Mouse (Mus musculus) C2C12 (cell line): ENCODE data around the gene Mon1a. TPM values are rescaled to one million over a fixed set of nuclear protein-coding genes. Genes with fewer than 3 reads are reported as not detected.

Source experiments
- H3K27me3 ChIP-seq: one replicate; pipeline ENCODE4 v1.6.1; 2011; ENCODE audit not compliant: control insufficient read depth, insufficient read depth, insufficient read length
- H3K36me3 ChIP-seq: one replicate; pipeline ENCODE4 v1.6.1; 2011; ENCODE audit not compliant: control insufficient read depth, insufficient read depth
- H3K4me3 ChIP-seq: one replicate; pipeline ENCODE4 v1.5.1; 2011; ENCODE audit warnings: mild to moderate bottlenecking, control low read depth; ENCODE audit not compliant: poor library complexity, insufficient read depth, severe bottlenecking
- H3K79me2 ChIP-seq: one replicate; pipeline ENCODE4 v1.6.1; 2011; ENCODE audit not compliant: control insufficient read depth, insufficient read depth
- H3K79me3 ChIP-seq: one replicate; pipeline ENCODE4 v1.6.1; 2011; ENCODE audit warnings: low read depth, control low read depth
- H3ac ChIP-seq: one replicate; pipeline ENCODE3; 2011; ENCODE audit warnings: low read depth; ENCODE audit not compliant: control insufficient read depth, insufficient read length
- CEBPB ChIP-seq: IDR thresholded peaks from one replicate; pipeline ENCODE4 v1.6.1; 2011; ENCODE audit warnings: low read depth, mild to moderate bottlenecking, control low read depth, moderate library complexity
- CTCF ChIP-seq: IDR thresholded peaks from one replicate; pipeline ENCODE4 v1.5.1; 2011; ENCODE audit not compliant: control insufficient read depth, insufficient read depth, insufficient read length
- FOSL1 ChIP-seq: IDR thresholded peaks from one replicate; pipeline ENCODE4 v1.8.0; 2011; ENCODE audit warnings: mild to moderate bottlenecking, low read length; ENCODE audit not compliant: poor library complexity, insufficient read depth, severe bottlenecking
- MAX ChIP-seq: IDR thresholded peaks from one replicate; pipeline ENCODE4 v1.6.1; 2011; ENCODE audit warnings: mild to moderate bottlenecking, control low read depth
- MYOD1 ChIP-seq: IDR thresholded peaks from one replicate; pipeline ENCODE4 v1.6.1; 2011; ENCODE audit warnings: low read depth; ENCODE audit not compliant: control insufficient read depth, insufficient read length
- MYOG ChIP-seq: IDR thresholded peaks from one replicate; pipeline ENCODE4 v1.6.1; 2011; ENCODE audit not compliant: control insufficient read depth, insufficient read length; ENCODE audit errors: extremely low read depth
- USF1 ChIP-seq: IDR thresholded peaks from one replicate; pipeline ENCODE4 v1.6.1; 2011; ENCODE audit warnings: low read depth, mild to moderate bottlenecking, control low read depth, moderate library complexity
- polyA plus RNA-seq: library from polyadenylated mRNA; unstranded; fragments of >200 nt; fragmentation: generic; extraction: Trizol; gene quantifications from one replicate; pipeline ENCODE4 v1.2.1, GENCODE M21; 2012; ENCODE audit warnings: missing spikeins

Mon1a gene
- polyA plus RNA-seq, 1 experiment: 7.7 TPM

- H3K79me2 ChIP-seq: peaks cover 100% of the 10 kb centered on the region
- no peaks in the 10 kb centered on the region for H3K27me3 ChIP-seq
- no peak overlapping the region for H3K4me3 ChIP-seq
- no peak for TF ChIP-seq MYOD1
- TF ChIP-seq FOSL1: no peak
- TF ChIP-seq CTCF: no peak
- TF ChIP-seq USF1: no peak
- no peak for TF ChIP-seq MAX
- no peak for TF ChIP-seq MYOG
- TF ChIP-seq CEBPB: no peak
- H3ac ChIP-seq: no peak overlapping the region
- peaks cover 12% of the 10 kb centered on the region for H3K36me3 ChIP-seq
- peaks cover 85% of the 10 kb centered on the region for H3K79me3 ChIP-seq
These were observed 21.9 kb upstream of the Mon1a start for GRCm38 (mm10) chr9:107866081-107866480.

DNA sequence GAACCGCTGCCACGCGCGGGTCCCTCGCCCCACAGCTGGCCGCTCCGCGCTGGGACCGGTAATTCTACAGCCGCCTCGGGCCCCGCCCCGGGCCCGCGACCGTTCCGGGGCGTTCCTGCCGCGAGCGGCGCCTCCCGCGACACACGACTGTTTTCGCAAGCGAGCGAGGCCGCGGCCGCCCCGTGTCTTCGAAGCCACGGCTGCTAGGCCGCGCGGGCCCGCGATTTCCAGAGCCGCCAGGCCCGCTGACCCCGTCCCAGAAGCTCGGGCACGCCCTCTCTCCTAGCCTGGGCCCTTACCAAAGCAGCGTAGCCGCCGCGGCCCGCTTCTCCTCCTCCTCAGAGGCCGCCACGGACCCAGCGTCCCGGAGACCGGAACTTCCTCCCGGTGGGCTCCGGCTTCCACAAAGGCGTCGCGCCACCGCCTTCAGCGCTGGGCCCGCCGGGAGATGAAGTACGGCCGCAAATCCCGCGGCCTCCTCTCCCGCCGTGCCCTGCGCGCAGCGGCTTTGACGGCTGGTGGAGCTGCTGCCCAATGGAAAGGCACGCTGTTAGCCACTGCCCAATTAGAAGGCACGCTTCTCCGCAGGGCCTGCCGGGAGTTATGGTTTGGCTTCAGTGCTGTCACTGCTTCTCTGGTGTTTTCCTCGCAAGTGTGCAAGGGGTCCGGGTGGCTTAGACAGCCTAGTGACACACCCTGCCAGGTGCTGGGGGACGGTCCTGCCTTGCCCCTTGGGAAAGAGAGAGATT, 15.4 kb upstream of the Mon1a start:
- Histone ChIP-seq H3K79me3 (peaks cover 45% of the 10 kb centered on the region), H3K36me3 (peaks cover 7% of the 10 kb centered on the region), H3ac (peak overlapping the region; percentile 91), H3K4me3 (peak overlapping the region; percentile 82), H3K79me2 (peaks cover 49% of the 10 kb centered on the region), H3K27me3 (no peaks in the 10 kb centered on the region)
- no peak for TF ChIP-seq USF1
- peak; percentile 42 for TF ChIP-seq MYOD1
- TF ChIP-seq CEBPB: no peak
- TF ChIP-seq CTCF: no peak
- no peak for TF ChIP-seq MYOG
- no peak for TF ChIP-seq FOSL1
- TF ChIP-seq MAX: peak; percentile 26

DNA sequence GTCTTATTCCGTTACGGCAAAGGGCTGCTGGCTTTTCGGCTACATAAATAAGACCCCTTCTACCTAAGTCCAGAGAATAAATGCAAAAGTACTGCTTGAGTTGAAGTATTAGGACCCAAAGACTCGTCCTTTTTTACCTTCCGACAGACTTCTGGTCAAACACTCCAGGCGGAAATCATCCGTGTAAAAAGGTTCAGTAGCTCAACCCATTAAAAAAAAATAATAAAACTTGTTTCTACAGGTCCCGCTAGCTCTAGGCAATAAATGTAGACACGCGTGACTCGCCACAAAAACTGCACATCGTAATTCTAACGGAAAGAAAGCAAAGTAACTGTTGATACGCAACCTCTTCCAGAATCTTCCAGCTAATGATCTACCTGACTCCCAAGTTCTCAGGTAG, 14.8 kb upstream of the Mon1a start, which contains the start of gene Rbm6:
Gene Rbm6 (minus strand): TSS at position 101 of the 400 bp plus-strand sequence.
- H3K36me3 ChIP-seq: peaks cover 1% of the 10 kb centered on the region
- H3K79me2 ChIP-seq: peaks cover 43% of the 10 kb centered on the region
- H3K27me3 ChIP-seq: no peaks in the 10 kb centered on the region
- H3K79me3 ChIP-seq: peaks cover 39% of the 10 kb centered on the region
- peak within 1 kb of the TSS; percentile 91 for H3ac ChIP-seq
- TF ChIP-seq USF1: no peak
- TF ChIP-seq MYOG: no peak
- no peak for TF ChIP-seq MYOD1
- no peak for TF ChIP-seq MAX
- no peak for TF ChIP-seq CTCF
- no peak for TF ChIP-seq CEBPB
- TF ChIP-seq FOSL1: no peak
- H3K4me3 ChIP-seq: peak within 1 kb of the TSS; percentile 82

DNA sequence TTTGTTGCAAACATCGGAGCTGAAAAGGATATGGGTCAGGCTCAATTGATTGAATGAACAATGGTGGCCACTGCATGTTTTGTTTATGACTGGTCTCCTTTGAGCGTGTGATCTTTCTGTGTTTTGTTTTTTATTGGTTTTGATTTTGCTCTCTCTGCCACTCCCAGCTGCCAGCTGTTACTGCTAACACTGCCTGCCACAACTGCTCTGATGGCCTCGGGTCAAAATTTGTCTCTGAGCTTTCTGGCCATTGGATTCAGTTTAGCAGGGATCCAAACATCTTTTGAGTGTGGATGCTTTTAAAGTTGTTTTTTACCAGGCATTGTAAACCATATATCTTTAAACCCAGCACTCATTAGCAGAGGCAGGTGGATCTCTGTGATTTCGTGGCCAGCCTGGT, 7.5 kb upstream of the Mon1a start:
- no peaks in the 10 kb centered on the region for H3K79me2 ChIP-seq
- H3K4me3 ChIP-seq: no peak overlapping the region
- no peaks in the 10 kb centered on the region for H3K36me3 ChIP-seq
- H3ac ChIP-seq: no peak overlapping the region
- peaks cover 26% of the 10 kb centered on the region for H3K27me3 ChIP-seq
- no peaks in the 10 kb centered on the region for H3K79me3 ChIP-seq
- no peak for TF ChIP-seq FOSL1
- no peak for TF ChIP-seq MYOD1
- no peak for TF ChIP-seq CTCF
- TF ChIP-seq MYOG: no peak
- TF ChIP-seq MAX: no peak

- H3K4me3 ChIP-seq: peak overlapping the region; percentile 57
- TF ChIP-seq FOSL1 (no peak), CEBPB (no peak)
- no peaks in the 10 kb centered on the region for H3K79me3 ChIP-seq
- H3ac ChIP-seq: peak overlapping the region; percentile 92
- no peaks in the 10 kb centered on the region for H3K36me3 ChIP-seq
- peaks cover 11% of the 10 kb centered on the region for H3K27me3 ChIP-seq
- no peaks in the 10 kb centered on the region for H3K79me2 ChIP-seq
These were observed 408 bp downstream of the Mon1a start for GRCm38 (mm10) chr9:107888267-107888850.

DNA sequence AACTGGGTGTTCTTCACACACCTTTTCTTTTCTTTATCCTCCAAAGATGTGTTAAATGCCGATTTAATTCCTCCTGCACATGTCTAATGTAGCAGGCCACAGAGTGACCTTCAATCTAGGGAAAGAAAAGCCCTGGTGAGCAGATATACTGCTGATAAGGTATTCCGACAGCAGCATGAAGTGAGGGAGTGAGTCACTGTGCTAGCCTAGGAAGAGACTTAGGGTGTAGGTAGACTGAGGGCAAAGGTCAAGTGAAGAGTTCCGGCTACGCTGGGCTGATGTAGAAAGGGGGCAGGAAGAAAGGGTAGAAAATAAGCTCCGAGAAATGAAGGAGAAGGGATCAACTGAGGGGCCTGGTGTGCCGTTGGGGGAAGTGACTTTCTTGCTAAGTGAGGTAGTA, 2.3 kb downstream of the Mon1a start:
- Histone ChIP-seq H3K4me3 (no peak overlapping the region), H3ac (no peak overlapping the region), H3K27me3 (no peaks in the 10 kb centered on the region), H3K36me3 (no peaks in the 10 kb centered on the region), H3K79me3 (no peaks in the 10 kb centered on the region), H3K79me2 (no peaks in the 10 kb centered on the region)
- TF ChIP-seq FOSL1 (no peak), USF1 (no peak), MYOG (no peak), MAX (no peak), CTCF (no peak), CEBPB (no peak), MYOD1 (no peak)
